Comparison of ENCODE assay signal across 8 mouse cellular contexts in the genomic region with DNA sequence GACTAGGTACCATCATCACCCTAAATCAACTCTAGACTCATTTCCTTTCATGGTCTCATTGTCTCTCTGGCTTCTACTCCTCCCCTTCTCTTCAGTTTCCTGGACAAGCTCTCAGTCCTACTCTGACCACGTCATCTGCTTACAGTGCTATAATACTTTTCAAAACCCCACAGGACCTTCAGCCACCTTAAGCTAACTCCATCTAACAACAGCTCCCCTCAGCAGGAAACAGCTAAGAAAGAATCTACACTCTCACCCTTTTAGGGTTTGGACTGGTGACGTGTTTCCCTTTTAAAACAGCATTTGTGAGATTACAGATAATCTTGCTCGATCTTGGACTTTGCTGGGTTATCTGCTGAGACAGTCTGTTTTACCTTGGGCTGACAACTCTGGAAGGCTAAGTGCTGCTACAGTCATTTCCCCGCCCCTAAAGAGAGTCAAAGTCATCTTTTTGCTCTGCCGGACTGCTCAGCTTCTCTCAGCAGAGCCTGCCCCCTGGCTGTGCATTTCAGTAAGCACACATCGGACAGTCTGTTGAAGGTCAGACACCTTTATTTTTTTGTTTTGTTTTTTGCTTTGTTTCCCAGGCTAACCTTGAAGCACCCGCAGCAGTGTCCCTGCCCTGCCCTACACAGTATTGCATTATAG. TPM values are rescaled to one million over a fixed set of nuclear protein-coding genes. Genes with fewer than 3 reads are reported as not detected.
DNase-seq lines count a peak whose midpoint lies in the region; ATAC-seq and TF ChIP-seq lines count a peak whose summit lies in the region.

No protein-coding gene starts in this region.

- peak; percentile 14 for DNase-seq in cerebellum, adult 11-12 months
- no peak for DNase-seq in cerebellum, adult 9-11 months
- peak; percentile 42 to 58 for DNase-seq in adrenal gland, adult 18-20 months (ENCODE audit: low spot score in 2 of 2)
- peak; percentile 87 for DNase-seq in kidney, postnatal 14 days
- peak; percentile 82 for DNase-seq in lung, postnatal 4 days
- peak; percentile 24 for DNase-seq in right cerebral cortex, postnatal 4 days

- peak overlapping the region; percentile 36 for H3K4me2 ChIP-seq in heart, embryonic 16.5 days (ENCODE audit: low read depth, low read length)

- H3K9me3 ChIP-seq in heart, embryonic 16.5 days (replicated peaks; ENCODE audit: control insufficient read depth, low read length), result no peaks in the 10 kb centered on the region

- no peak for TF ChIP-seq POLR2A in embryonic fibroblast, embryonic 13.5 days (IDR thresholded peaks at IDR 0.05; ENCODE audit: low read depth, low read length)

- no peaks in the 10 kb centered on the region for H3K36me3 ChIP-seq in heart, embryonic 16.5 days (ENCODE audit: control insufficient read depth, insufficient read depth)

- H3K27ac ChIP-seq in embryonic fibroblast, embryonic 13.5 days (ENCODE audit: insufficient read depth, low read length), result no peak overlapping the region
- H3K27ac ChIP-seq in heart, embryonic 16.5 days (ENCODE audit: low read length), result peak overlapping the region; percentile 74

- H3K27me3 ChIP-seq in heart, embryonic 16.5 days (ENCODE audit: control insufficient read depth, insufficient read depth, low read length), result no peaks in the 10 kb centered on the region

- H3K4me3 ChIP-seq in embryonic fibroblast, embryonic 13.5 days (ENCODE audit: insufficient read depth, low read length), result no peak overlapping the region
- H3K4me3 ChIP-seq in heart, embryonic 16.5 days (ENCODE audit: low read length), result no peak overlapping the region

- 6% methylated on average over 7 of the region's 7 CpGs for WGBS in heart, embryonic 16.5 days

- peak; percentile 79 for ATAC-seq in heart, embryonic 16.5 days (replicated peaks; ENCODE audit: extremely low read depth, insufficient read depth, low FRiP score)

- peak; percentile 73 for TF ChIP-seq CTCF in embryonic fibroblast, embryonic 13.5 days (IDR thresholded peaks at IDR 0.05; ENCODE audit: borderline replicate concordance, insufficient read depth, low read length)

- no peaks in the 10 kb centered on the region for H3K4me1 ChIP-seq in embryonic fibroblast, embryonic 13.5 days (ENCODE audit: control insufficient read depth, insufficient read depth, low read length)
- H3K4me1 ChIP-seq in heart, embryonic 16.5 days (ENCODE audit: control insufficient read depth, insufficient read depth, low read length), result peaks cover 10% of the 10 kb centered on the region

- peak overlapping the region; percentile 33; the same call in 1 of the 2 replicates for H3K9ac ChIP-seq in heart, embryonic 16.5 days (ENCODE audit: low read length)

RNA-seq across cellular contexts. Expression of gene Pank2, which starts 8.5 kb away (rescaled TPM):
- 10 to 100 TPM; 44.6 to 57.6 TPM for total RNA-seq in adrenal gland, adult 18-20 months (2021)
- polyA plus RNA-seq in embryonic fibroblast, embryonic 13.5 days (2011; ENCODE audit: insufficient read length, low read depth, missing spikeins), result 65.3 and 65.4 TPM in 2 replicates
- 20.0 and 22.9 TPM in 2 replicates for polyA plus RNA-seq in heart, embryonic 16.5 days (2015; fragmentation: Nextera tagmentation; extraction: Ambion mirVana)

RNA-seq across cellular contexts. Expression of gene Mavs, which starts 19.9 kb away (rescaled TPM):
- total RNA-seq in adrenal gland, adult 18-20 months (2021), result 10 to 100 TPM; 42.6 to 56.7 TPM
- 23.1 and 24.8 TPM in 2 replicates for polyA plus RNA-seq in embryonic fibroblast, embryonic 13.5 days (2011; ENCODE audit: insufficient read length, low read depth, missing spikeins)
- 28.2 and 29.6 TPM in 2 replicates for polyA plus RNA-seq in heart, embryonic 16.5 days (2015; fragmentation: Nextera tagmentation; extraction: Ambion mirVana)

RNA-seq across cellular contexts. Expression of gene Ap5s1, which starts 46.9 kb away (rescaled TPM):
- total RNA-seq in adrenal gland, adult 18-20 months (2021), result 10 to 100 TPM; 14.9 to 16.3 TPM
- 13.0 and 13.8 TPM in 2 replicates for polyA plus RNA-seq in embryonic fibroblast, embryonic 13.5 days (2011; ENCODE audit: insufficient read length, low read depth, missing spikeins)
- polyA plus RNA-seq in heart, embryonic 16.5 days (2015; fragmentation: Nextera tagmentation; extraction: Ambion mirVana), result 40.7 and 41.9 TPM in 2 replicates
